Mouse (Mus musculus): Measurements from ENCODE around the gene Olfr372.
"Not testable (repeated sequence)": the region's sequence is repeated elsewhere in the genome, so short reads cannot be mapped to it uniquely, and the experiment has no call there.

DNA sequence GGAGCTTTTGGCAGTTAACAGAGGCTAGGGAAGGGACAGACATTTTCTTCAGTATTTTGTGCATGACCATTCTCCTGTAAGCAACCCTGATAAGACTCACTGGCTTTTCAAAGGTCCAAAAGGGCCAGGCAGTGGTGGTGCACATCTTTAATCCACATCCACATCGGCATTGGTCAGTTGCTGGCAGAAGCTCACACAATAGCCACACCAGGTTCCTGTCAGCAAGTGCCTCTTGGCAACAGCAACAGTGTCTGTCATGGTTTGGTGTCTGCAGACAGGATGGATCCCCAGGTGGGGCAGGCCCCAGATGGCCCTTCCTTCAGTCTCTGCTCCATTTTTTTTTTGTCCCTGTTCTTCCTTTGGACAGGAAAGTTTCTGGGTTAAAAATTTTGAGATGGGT is 22.0 kb upstream of the Olfr372 start:
- TF ChIP-seq POLR2AphosphoS2 (IDR thresholded peaks at IDR 0.05; ENCODE audit: insufficient read length, low read depth); MYOD1 (IDR thresholded peaks at IDR 0.05; ENCODE audit: control insufficient read depth in 1 of 3, insufficient read length in 2 of 3, low read depth in 2 of 3); CEBPB (IDR thresholded peaks at IDR 0.05; ENCODE audit: insufficient read depth, poor library complexity, severe bottlenecking); TCF12 (IDR thresholded peaks at IDR 0.05; ENCODE audit: insufficient read depth, poor library complexity, severe bottlenecking); POLR2A (IDR thresholded peaks at IDR 0.05; ENCODE audit: insufficient read length, low read depth); SRF (IDR thresholded peaks at IDR 0.05; ENCODE audit: control insufficient read depth, insufficient read length, low read depth); E2F4 (IDR thresholded peaks at IDR 0.05; ENCODE audit: insufficient read depth); MYOG (IDR thresholded peaks at IDR 0.05; ENCODE audit: control insufficient read depth in 1 of 3, insufficient read depth in 1 of 3, insufficient read length in 2 of 3, low read depth in 2 of 3); USF1 (IDR thresholded peaks at IDR 0.05; ENCODE audit: low read depth); TCF3 (IDR thresholded peaks at IDR 0.05; ENCODE audit: insufficient read length, low read depth); MAX (IDR thresholded peaks at IDR 0.05; ENCODE audit: low read depth): not testable (repeated sequence)

All from myocyte (in vitro differentiated cells).